Mouse (Mus musculus): ENCODE data around the gene Ccdc169.

- no peak for TF ChIP-seq CTCF (IDR thresholded peaks at IDR 0.05; ENCODE audit: extremely low read depth, insufficient read depth, low read length)
- TF ChIP-seq POLR2A (IDR thresholded peaks at IDR 0.05; ENCODE audit: extremely low read depth, insufficient read depth, low read length) = no peak
Measured at GRCm38 (mm10) chr3:55101092-55101491, 36.0 kb upstream of the Ccdc169 start.
